Mouse (Mus musculus) neural tube, embryonic 14.5 days (tissue): ENCODE results near the gene Cxcl9. TPM values are rescaled to one million over a fixed set of nuclear protein-coding genes. Genes with fewer than 3 reads are reported as not detected.

Source experiments
- ATAC-seq: fragments of 200-750 bp; cut with Nextera tagmentation; 2 replicates; pipeline ENCODE4 v1.8.0; 2017; ENCODE audit warnings: low read depth, mild to moderate bottlenecking, moderate TSS enrichment, moderate library complexity
- H3K27ac ChIP-seq: fragments of 300-500 bp; sonication (generic); 2 replicates; pipeline ENCODE4 v1.5.1; 2014; ENCODE audit warnings: low read depth, mild to moderate bottlenecking, control low read depth, low read length, moderate library complexity, mixed read lengths
- H3K27me3 ChIP-seq: fragments of 300-500 bp; sonication (generic); 2 replicates; pipeline ENCODE4 v1.6.1; 2014; ENCODE audit warnings: low read length; ENCODE audit not compliant: control insufficient read depth, insufficient read depth
- H3K36me3 ChIP-seq: fragments of 300-500 bp; sonication (generic); 2 replicates; pipeline ENCODE4 v1.6.1; 2014; ENCODE audit warnings: low read length, mixed read lengths; ENCODE audit not compliant: control insufficient read depth, insufficient read depth
- H3K4me1 ChIP-seq: fragments of 300-500 bp; sonication (generic); 2 replicates; pipeline ENCODE4 v1.6.1; 2014; ENCODE audit warnings: low read length; ENCODE audit not compliant: control insufficient read depth, insufficient read depth
- H3K4me2 ChIP-seq: fragments of 300-500 bp; sonication (generic); 2 replicates; pipeline ENCODE4 v1.6.1; 2014; ENCODE audit warnings: mild to moderate bottlenecking, low read depth, low read length, control low read depth
- H3K4me3 ChIP-seq: fragments of 300-500 bp; sonication (generic); 2 replicates; pipeline ENCODE4 v1.5.1; 2014; ENCODE audit warnings: low read depth, low read length, control low read depth, mixed read lengths
- H3K9ac ChIP-seq: fragments of 300-500 bp; sonication (generic); replicated peaks from 2 replicates; pipeline ENCODE4 v1.6.1; 2014; ENCODE audit warnings: low read depth, mild to moderate bottlenecking, control low read depth, low read length, mixed read lengths
- H3K9me3 ChIP-seq: fragments of 300-500 bp; sonication (generic); 2 replicates; pipeline ENCODE4 v1.6.1; 2016; ENCODE audit warnings: low read length; ENCODE audit not compliant: control insufficient read depth
- WGBS: fragments of 180-500 bp; shearing (Covaris S2); extraction: QIAGEN DNeasy Blood & Tissue Kit; methylation state at CpG from one replicate; pipeline ENCODE4 v1.1.7; 2014; 5-methylcytosine and 5-hydroxymethylcytosine counted together
- polyA plus RNA-seq: library from polyadenylated mRNA; unstranded; fragments of >200 nt; fragmentation: Nextera tagmentation; extraction: Ambion mirVana; gene quantifications from 2 replicates; pipeline ENCODE4 v1.2.1, GENCODE M21; 2014

Gene Cxcl9
- not detected in 2 replicates for polyA plus RNA-seq

- WGBS: 87% methylated on average over 7 of the region's 7 CpGs
- no peaks in the 10 kb centered on the region for H3K36me3 ChIP-seq
Measured at GRCm38 (mm10) chr5:92327929-92328328, at the start of gene Cxcl9. Gene Cxcl9 (minus strand): TSS chr5:92328079.

DNA sequence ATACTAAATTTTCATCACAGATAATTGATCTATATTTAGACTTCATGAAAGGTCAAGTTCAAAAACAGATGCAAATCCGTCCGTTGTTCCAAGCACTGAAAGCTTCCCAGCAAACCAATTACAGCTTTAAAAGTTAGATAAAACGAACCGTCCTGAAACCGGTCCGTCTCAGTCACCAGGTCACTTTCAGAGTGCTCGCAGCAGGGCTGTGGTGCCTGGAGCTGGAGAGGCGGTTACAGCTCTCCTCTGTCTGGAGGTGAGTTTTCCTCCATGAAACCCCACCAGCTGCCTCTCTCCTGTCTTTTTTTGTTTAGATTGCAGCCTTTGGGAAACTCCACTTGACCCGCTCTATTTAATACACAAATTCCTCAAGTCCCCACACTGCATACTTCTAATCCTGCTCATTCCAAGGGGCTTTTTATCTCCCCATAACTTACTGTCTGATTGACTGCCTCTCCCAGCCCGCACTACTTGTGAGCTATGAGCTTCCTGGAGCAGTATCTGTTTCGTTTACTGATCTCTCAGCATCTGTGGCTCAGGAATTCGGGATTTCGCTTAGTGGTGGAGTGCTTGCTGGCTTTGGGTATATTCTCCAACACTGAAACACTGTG, 49.0 kb upstream of the Cxcl9 start:
- no peak overlapping the region for H3K4me3 ChIP-seq
- no peaks in the 10 kb centered on the region for H3K9me3 ChIP-seq
- no peaks in the 10 kb centered on the region for H3K4me1 ChIP-seq
- WGBS: 51% methylated on average over 13 of the region's 13 CpGs
- no peak overlapping the region for H3K4me2 ChIP-seq
- H3K9ac ChIP-seq: no peak overlapping the region
- no peaks in the 10 kb centered on the region for H3K36me3 ChIP-seq
- no peak overlapping the region for H3K27ac ChIP-seq
- H3K27me3 ChIP-seq: no peaks in the 10 kb centered on the region
- no peak for ATAC-seq

More at GRCm38 (mm10) chr5:92327929-92328328, at the start of gene Cxcl9:
- H3K4me1 ChIP-seq: no peaks in the 10 kb centered on the region
- no peak within 1 kb of the TSS for H3K27ac ChIP-seq
- no peaks in the 10 kb centered on the region for H3K27me3 ChIP-seq
- H3K9me3 ChIP-seq: no peaks in the 10 kb centered on the region
- H3K4me2 ChIP-seq: no peak within 1 kb of the TSS
- no peak for ATAC-seq
- no peak within 1 kb of the TSS for H3K9ac ChIP-seq
- H3K4me3 ChIP-seq: no peak within 1 kb of the TSS

GRCm38 (mm10) chr5:92375368-92375767, 47.5 kb upstream of the Cxcl9 start:
- H3K9ac ChIP-seq: no peak overlapping the region
- ATAC-seq: no peak
- H3K4me3 ChIP-seq: no peak overlapping the region
- H3K27ac ChIP-seq: no peak overlapping the region
- H3K9me3 ChIP-seq: no peaks in the 10 kb centered on the region
- no peaks in the 10 kb centered on the region for H3K36me3 ChIP-seq
- no peaks in the 10 kb centered on the region for H3K27me3 ChIP-seq
- no peak overlapping the region for H3K4me2 ChIP-seq
- WGBS: 80% methylated on average over 17 of the region's 17 CpGs
- peaks cover 3% of the 10 kb centered on the region; the same call in 1 of the 2 replicates for H3K4me1 ChIP-seq

DNA sequence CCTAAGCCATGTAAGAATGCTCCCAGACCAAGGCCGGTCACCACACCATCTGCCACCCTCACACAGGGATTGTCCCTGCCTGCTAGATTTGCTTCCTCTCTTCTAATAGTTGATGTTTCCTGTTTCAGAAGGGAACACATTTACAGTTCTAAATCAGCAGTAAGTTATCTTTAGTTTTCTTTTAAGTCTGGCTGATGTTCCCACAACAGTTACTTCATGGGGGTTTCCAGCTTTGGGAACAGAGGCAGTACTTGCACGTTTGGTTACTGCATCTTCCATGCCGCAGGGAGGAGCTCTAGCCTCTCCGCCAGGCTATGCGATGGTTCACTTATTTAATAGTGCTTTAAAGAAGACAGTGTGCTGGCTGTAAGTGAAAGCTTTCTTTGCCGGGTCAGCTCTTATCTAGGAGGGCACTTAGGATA, 46.9 kb upstream of the Cxcl9 start:
- H3K9ac ChIP-seq: no peak overlapping the region
- H3K27me3 ChIP-seq: no peaks in the 10 kb centered on the region
- no peaks in the 10 kb centered on the region for H3K9me3 ChIP-seq
- no peaks in the 10 kb centered on the region for H3K36me3 ChIP-seq
- WGBS: 52% methylated on average over 6 of the region's 6 CpGs
- no peak for ATAC-seq
- H3K27ac ChIP-seq: no peak overlapping the region
- peaks cover 3% of the 10 kb centered on the region; the same call in 1 of the 2 replicates for H3K4me1 ChIP-seq
- no peak overlapping the region for H3K4me2 ChIP-seq
- no peak overlapping the region for H3K4me3 ChIP-seq

DNA sequence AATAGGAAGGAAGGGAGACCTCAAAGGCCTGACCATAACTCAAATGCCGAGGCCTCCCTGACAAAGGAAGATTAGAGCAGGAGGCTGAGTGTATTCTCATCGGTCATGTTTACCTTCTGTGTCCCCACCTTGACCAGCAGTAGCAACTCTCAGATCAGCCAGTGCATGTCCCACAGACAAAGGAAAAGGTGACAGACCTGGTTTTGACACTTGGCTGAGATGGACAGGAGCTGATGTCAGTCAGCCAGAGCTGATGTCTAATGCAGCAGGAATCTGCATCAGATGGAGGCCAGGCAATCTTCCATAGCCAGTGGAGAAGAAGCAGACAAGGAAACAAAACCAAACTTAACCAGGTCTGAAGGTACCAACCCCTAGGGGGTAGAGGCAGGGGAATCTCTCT, 44.7 kb upstream of the Cxcl9 start:
- H3K9ac ChIP-seq: no peak overlapping the region
- no peak overlapping the region for H3K27ac ChIP-seq
- H3K27me3 ChIP-seq: no peaks in the 10 kb centered on the region
- peaks cover 3% of the 10 kb centered on the region; the same call in 1 of the 2 replicates for H3K4me1 ChIP-seq
- ATAC-seq: no peak
- WGBS: 54% methylated on average over 2 of the region's 2 CpGs
- H3K4me3 ChIP-seq: no peak overlapping the region
- H3K4me2 ChIP-seq: no peak overlapping the region
- H3K36me3 ChIP-seq: no peaks in the 10 kb centered on the region
- no peaks in the 10 kb centered on the region for H3K9me3 ChIP-seq

GRCm38 (mm10) chr5:92371361-92371976, 43.6 kb upstream of the Cxcl9 start:
- peak; percentile 32; the same call in 1 of the 2 replicates for ATAC-seq
- no peak overlapping the region for H3K4me3 ChIP-seq
- H3K36me3 ChIP-seq: no peaks in the 10 kb centered on the region
- no peaks in the 10 kb centered on the region for H3K27me3 ChIP-seq
- peak overlapping the region; percentile 28; the same call in 1 of the 2 replicates for H3K27ac ChIP-seq
- 53% methylated on average over 14 of the region's 14 CpGs for WGBS
- H3K4me1 ChIP-seq: peaks cover 3% of the 10 kb centered on the region; the same call in 1 of the 2 replicates
- H3K9me3 ChIP-seq: no peaks in the 10 kb centered on the region
- H3K4me2 ChIP-seq: no peak overlapping the region
- H3K9ac ChIP-seq: no peak overlapping the region

DNA sequence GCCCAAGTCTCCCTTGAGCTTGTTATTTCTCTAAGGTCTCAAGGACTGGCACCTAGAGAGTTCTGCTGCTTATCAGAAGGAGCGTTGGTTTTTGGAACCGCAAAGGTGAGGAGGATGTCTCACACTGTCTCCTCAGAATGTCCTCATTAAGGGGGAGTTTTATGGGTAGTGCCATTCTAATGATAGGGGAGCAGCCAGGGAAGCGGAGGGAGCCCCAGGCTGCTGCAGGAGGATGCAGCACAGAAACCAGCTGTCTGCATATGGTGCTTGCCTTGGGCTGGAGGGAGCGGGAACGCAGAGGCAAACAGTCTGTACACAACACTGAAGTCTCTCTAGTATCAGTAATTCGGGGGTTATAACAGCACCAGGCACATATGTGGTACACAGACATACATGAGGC, 43.0 kb upstream of the Cxcl9 start:
- Histone ChIP-seq H3K4me3 (no peak overlapping the region), H3K36me3 (no peaks in the 10 kb centered on the region), H3K4me2 (no peak overlapping the region), H3K4me1 (peaks cover 3% of the 10 kb centered on the region; the same call in 1 of the 2 replicates), H3K27ac (no peak overlapping the region; the same call in 1 of the 2 replicates), H3K9ac (no peak overlapping the region), H3K9me3 (no peaks in the 10 kb centered on the region), H3K27me3 (no peaks in the 10 kb centered on the region)
- 65% methylated on average over 6 of the region's 6 CpGs for WGBS
- ATAC-seq: peak; percentile 28; the same call in 1 of the 2 replicates

GRCm38 (mm10) chr5:92370392-92370791, 42.5 kb upstream of the Cxcl9 start:
- no peak overlapping the region for H3K4me2 ChIP-seq
- no peak overlapping the region for H3K9ac ChIP-seq
- ATAC-seq: no peak
- no peaks in the 10 kb centered on the region for H3K9me3 ChIP-seq
- H3K36me3 ChIP-seq: no peaks in the 10 kb centered on the region
- H3K4me1 ChIP-seq: peaks cover 3% of the 10 kb centered on the region; the same call in 1 of the 2 replicates
- H3K4me3 ChIP-seq: no peak overlapping the region
- 73% methylated on average over 6 of the region's 6 CpGs for WGBS
- no peak overlapping the region for H3K27ac ChIP-seq
- H3K27me3 ChIP-seq: no peaks in the 10 kb centered on the region
